Mouse (Mus musculus) forebrain, embryonic 14.5 days (tissue): ENCODE data around the gene Isg20. TPM values are rescaled to one million over a fixed set of nuclear protein-coding genes. Genes with fewer than 3 reads are reported as not detected.

ENCODE experiments used
- ATAC-seq: fragments of 200-750 bp; cut with Nextera tagmentation; 2 replicates; pipeline ENCODE4 v1.8.0; 2017; ENCODE audit warnings: mild to moderate bottlenecking, moderate library complexity
- DNase-seq: peaks from one replicate; pipeline ENCODE4 v3.0.0-alpha.2; 2015; ENCODE audit warnings: low spot score
- H3K27ac ChIP-seq: fragments of 300-500 bp; sonication (generic); 2 replicates; pipeline ENCODE4 v1.5.1; 2014; ENCODE audit warnings: low read depth, mild to moderate bottlenecking, control low read depth, low read length, moderate library complexity
- H3K27me3 ChIP-seq: fragments of 300-500 bp; sonication (generic); replicated peaks from 2 replicates; pipeline ENCODE4 v1.6.1; 2014; ENCODE audit warnings: low read length, control low read depth, mixed read lengths; ENCODE audit not compliant: control insufficient read depth, insufficient read depth
- H3K36me3 ChIP-seq: fragments of 300-500 bp; sonication (generic); 2 replicates; pipeline ENCODE4 v1.6.1; 2014; ENCODE audit warnings: low read length, control low read depth; ENCODE audit not compliant: control insufficient read depth, insufficient read depth
- H3K4me1 ChIP-seq: fragments of 300-500 bp; sonication (generic); 2 replicates; pipeline ENCODE4 v1.6.1; 2014; ENCODE audit warnings: antibody characterized with exemption, low read length, control low read depth; ENCODE audit not compliant: control insufficient read depth, insufficient read depth
- H3K4me2 ChIP-seq: fragments of 300-500 bp; sonication (generic); 2 replicates; pipeline ENCODE4 v1.6.1; 2014; ENCODE audit warnings: mild to moderate bottlenecking, control low read depth, low read length
- H3K4me3 ChIP-seq: fragments of 300-500 bp; sonication (generic); 2 replicates; pipeline ENCODE4 v1.5.1; 2014; ENCODE audit warnings: low read depth, low read length, control low read depth
- H3K9ac ChIP-seq: fragments of 300-500 bp; sonication (generic); 2 replicates; pipeline ENCODE4 v1.6.1; 2014; ENCODE audit warnings: mild to moderate bottlenecking, low read length, control low read depth, moderate library complexity
- H3K9me3 ChIP-seq: fragments of 300-500 bp; sonication (generic); replicated peaks from 2 replicates; pipeline ENCODE4 v1.6.1; 2016; ENCODE audit warnings: low read length, control low read depth, mixed read lengths; ENCODE audit not compliant: control insufficient read depth
- WGBS: fragments of 180-500 bp; shearing (Covaris S2); extraction: QIAGEN DNeasy Blood & Tissue Kit; methylation state at CpG from one replicate; pipeline ENCODE4 v1.1.7; 2014; 5-methylcytosine and 5-hydroxymethylcytosine counted together
- microRNA-seq: library from miRNA; unstranded; fragments of <30 nt; microRNA quantifications from one replicate; pipeline ENCODE4, GENCODE M21; 2016
- polyA plus RNA-seq: library from polyadenylated mRNA; unstranded; fragments of >200 nt; fragmentation: Nextera tagmentation; extraction: Ambion mirVana; gene quantifications from 2 replicates; pipeline ENCODE4 v1.2.1, GENCODE M21; 2014

Isg20 gene
- polyA plus RNA-seq, 1 experiment from 2014 or later, result 0.65 TPM

DNA sequence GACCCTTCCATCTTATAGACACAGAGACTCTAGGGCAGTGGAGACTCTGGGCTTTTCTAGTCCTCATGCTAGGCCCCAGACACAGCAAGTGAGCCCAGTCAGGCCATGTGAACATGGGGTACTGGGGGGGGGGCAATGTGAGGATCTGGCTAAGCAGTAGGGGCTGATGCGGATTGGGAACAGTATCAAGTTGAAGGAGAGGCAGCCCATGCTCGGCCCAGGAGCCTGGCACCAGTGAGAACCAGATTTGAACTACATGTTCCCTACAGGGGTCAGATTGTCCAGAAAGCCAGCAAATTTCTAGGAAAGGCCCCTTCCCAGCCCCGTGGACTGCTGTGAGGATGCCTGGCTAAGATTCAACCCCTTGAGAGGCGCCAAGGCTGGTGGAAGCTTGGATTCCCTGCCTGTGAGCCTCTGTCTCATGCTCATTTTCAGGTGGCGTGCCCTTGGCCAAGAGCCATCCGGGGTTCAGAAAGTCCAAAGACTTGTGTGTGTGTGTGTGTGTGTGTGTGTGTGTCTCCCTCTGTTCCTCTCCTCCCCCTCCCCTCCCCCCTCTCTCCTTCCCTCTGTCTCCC lies 45.4 kb downstream of the Isg20 start:
- Histone ChIP-seq H3K36me3 (no peaks in the 10 kb centered on the region), H3K27ac (no peak overlapping the region), H3K9me3 (no peaks in the 10 kb centered on the region), H3K9ac (no peak overlapping the region), H3K4me3 (no peak overlapping the region), H3K4me2 (no peak overlapping the region), H3K4me1 (no peaks in the 10 kb centered on the region), H3K27me3 (no peaks in the 10 kb centered on the region)
- DNase-seq, result peak; percentile 6
- ATAC-seq, result no peak
- WGBS, result 63% methylated on average over 6 of the region's 6 CpGs

DNA sequence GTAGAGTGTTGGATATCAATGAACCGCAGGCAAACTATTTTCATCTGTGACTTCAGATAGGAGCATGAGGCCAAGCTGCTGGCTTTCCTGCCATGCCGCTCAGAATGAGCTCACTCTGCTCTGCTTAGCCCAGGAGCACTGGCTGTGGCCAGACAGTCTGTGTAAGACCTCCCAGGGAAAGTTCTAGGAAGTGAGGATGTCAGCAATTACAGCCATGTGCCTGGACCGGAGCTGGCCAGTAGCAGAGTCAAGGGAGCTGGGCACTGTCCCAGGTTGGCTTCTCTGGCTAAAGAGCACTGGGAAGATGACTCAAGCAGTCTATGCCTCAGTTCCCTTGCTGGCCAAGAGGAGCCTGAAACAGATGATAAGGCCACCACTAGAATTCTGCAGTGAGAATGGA lies 50.7 kb downstream of the Isg20 start:
- no peak overlapping the region for H3K9ac ChIP-seq
- WGBS, result 93% methylated on average over 3 of the region's 3 CpGs
- no peak overlapping the region for H3K27ac ChIP-seq

More for the DNA sequence above, 50.7 kb downstream of the Isg20 start:
- no peak for ATAC-seq
- Histone ChIP-seq H3K4me1 (no peaks in the 10 kb centered on the region), H3K27me3 (no peaks in the 10 kb centered on the region), H3K9me3 (no peaks in the 10 kb centered on the region), H3K4me3 (no peak overlapping the region), H3K4me2 (no peak overlapping the region), H3K36me3 (no peaks in the 10 kb centered on the region)
- DNase-seq, result no peak

Small RNAs within 50 kb of the gene (microRNA-seq; reads per million reads assigned to microRNA genes)
- gene Mir7-2, result 219 reads per million, percentile 66 among the genes with 10 or more reads in this experiment

Other genes with a start within 250 kb of the Isg20 start
- 16.4 and 21.6 TPM in 2 replicates for gene Ntrk3, start 175.4 kb upstream of the Isg20 start, polyA plus RNA-seq
- gene Mrps11, start 130.3 kb upstream of the Isg20 start, polyA plus RNA-seq, result 75.4 and 88.2 TPM in 2 replicates
- gene Mrpl46, start 129.9 kb upstream of the Isg20 start, polyA plus RNA-seq, result 65.2 and 71.4 TPM in 2 replicates
- 18.7 and 20.5 TPM in 2 replicates for gene Det1, start 66.2 kb upstream of the Isg20 start, polyA plus RNA-seq
- gene Aen, start 17.6 kb upstream of the Isg20 start, polyA plus RNA-seq, result 42.2 and 44.0 TPM in 2 replicates
- 0.04 and 0.09 TPM in 2 replicates for gene Acan, start 140.1 kb downstream of the Isg20 start, polyA plus RNA-seq
- gene Hapln3, start 217.6 kb downstream of the Isg20 start, polyA plus RNA-seq, result 2.1 and 2.7 TPM in 2 replicates
- 156 and 176 TPM in 2 replicates for gene Mfge8, start 235.6 kb downstream of the Isg20 start, polyA plus RNA-seq